Mouse (Mus musculus) ES-E14 (cell line): Measurements from ENCODE around the gene Cuedc1. TPM values are rescaled to one million over a fixed set of nuclear protein-coding genes. Genes with fewer than 3 reads are reported as not detected.

Experiments used
- DNase-seq: peaks from one replicate; pipeline ENCODE4 v3.0.0-alpha.2; 2013; ENCODE audit warnings: low read depth, low spot score
- H3K27ac ChIP-seq: 2 replicates; pipeline ENCODE4 v1.5.1; 2012; ENCODE audit warnings: low read depth, mild to moderate bottlenecking, low read length, moderate library complexity, mixed read lengths; ENCODE audit not compliant: poor library complexity, insufficient read depth, severe bottlenecking
- H3K36me3 ChIP-seq: 2 replicates; pipeline ENCODE4 v1.6.1; 2012; ENCODE audit warnings: mild to moderate bottlenecking, low read length, moderate library complexity, mixed read lengths; ENCODE audit not compliant: control insufficient read depth, poor library complexity, insufficient read depth, severe bottlenecking
- H3K4me1 ChIP-seq, 2 experiments: fragments of 150-350 bp in 1 of 2; sonication (generic) in 1 of 2; 2 replicates each; pipeline ENCODE4 v1.6.1; 2012; ENCODE audit warnings: low read length in 2 of 2, mild to moderate bottlenecking in 1 of 2, mixed read lengths in 1 of 2; ENCODE audit not compliant: control insufficient read depth in 2 of 2, insufficient read depth in 2 of 2, poor library complexity in 1 of 2
- H3K4me3 ChIP-seq, 2 experiments: fragments of 150-350 bp in 1 of 2; sonication (generic) in 1 of 2; 2 replicates each; pipeline ENCODE4 v1.5.1; 2012; ENCODE audit warnings: low read length in 2 of 2, low read depth in 1 of 2, mild to moderate bottlenecking in 1 of 2, mixed read lengths in 1 of 2; ENCODE audit not compliant: insufficient read depth in 1 of 2, poor library complexity in 1 of 2, severe bottlenecking in 1 of 2
- H3K9ac ChIP-seq: 2 replicates; pipeline ENCODE4 v1.6.1; 2012; ENCODE audit warnings: low read depth, mild to moderate bottlenecking, low read length, mixed read lengths; ENCODE audit not compliant: poor library complexity, insufficient read depth, severe bottlenecking
- H3K9me3 ChIP-seq: fragments of 150-350 bp; sonication (generic); 2 replicates; pipeline ENCODE4 v1.6.1; 2012; ENCODE audit warnings: low read depth, mild to moderate bottlenecking, low read length; ENCODE audit not compliant: control insufficient read depth, insufficient read depth
- CHD2 ChIP-seq: IDR thresholded peaks from 2 replicates; pipeline ENCODE4 v1.6.1; 2014; ENCODE audit warnings: mild to moderate bottlenecking, low read depth, low read length, inconsistent platforms
- HCFC1 ChIP-seq: IDR thresholded peaks from 2 replicates; pipeline ENCODE4 v1.6.1; 2012; ENCODE audit warnings: low read length, inconsistent platforms, borderline replicate concordance; ENCODE audit not compliant: insufficient read depth
- MAFK ChIP-seq: IDR thresholded peaks from 2 replicates; pipeline ENCODE4 v1.6.1; 2014; ENCODE audit warnings: mild to moderate bottlenecking, low read depth, low read length, inconsistent platforms; ENCODE audit not compliant: insufficient read depth
- ZC3H11A ChIP-seq: IDR thresholded peaks from 2 replicates; pipeline ENCODE4 v1.6.1; 2012; ENCODE audit warnings: low read depth, mild to moderate bottlenecking, inconsistent platforms, low read length, borderline replicate concordance
- ZNF384 ChIP-seq: IDR thresholded peaks from 2 replicates; pipeline ENCODE4 v1.6.1; 2012; ENCODE audit warnings: low read depth, low read length, inconsistent platforms
- in situ Hi-C, 2 experiments: fragments of 600-800 bp; cut with MboI; formaldehyde crosslinking; loops; one replicate each; pipeline ENCODE4 v1.15.1; 2025; ENCODE audit warnings: low sequenced_read_pairs in 2 of 2, inconsistent platforms in 1 of 2; ENCODE audit not compliant: unreplicated experiment in 2 of 2
- total RNA-seq: library from RNA; depleted of rRNA; stranded (reverse); fragments of 300-350 nt; gene quantifications from 2 replicates; pipeline ENCODE4 v1.2.3, GENCODE M21; 2012

The Cuedc1 gene
- total RNA-seq, 1 experiment: 8.7 TPM

GRCm38 (mm10) chr11:88188216-88188615 is 90.4 kb downstream of the Cuedc1 start:
- no peak overlapping the region for H3K4me3 ChIP-seq
- H3K36me3 ChIP-seq: peaks cover 4% of the 10 kb centered on the region; the same call in 1 of the 2 replicates
- TF ChIP-seq ZNF384 (0 out of 2 replicates have a peak, but pooled peaks have one; percentile 8), CHD2 (no peak), MAFK (no peak), HCFC1 (no peak), ZC3H11A (no peak)
- H3K9me3 ChIP-seq: no peaks in the 10 kb centered on the region
- H3K27ac ChIP-seq: no peak overlapping the region
- no peak for DNase-seq
- H3K9ac ChIP-seq: no peak overlapping the region
- in situ Hi-C loops: loop anchor here in 1 of 2 experiments (5.0 kb wide), 1 partner anchor 131 kb away; no protein-coding TSS in a partner anchor
- H3K4me1 ChIP-seq: peaks cover 2 to 14% of the 10 kb centered on the region in 2 experiments; a peak in 2 of 4 replicates

DNA sequence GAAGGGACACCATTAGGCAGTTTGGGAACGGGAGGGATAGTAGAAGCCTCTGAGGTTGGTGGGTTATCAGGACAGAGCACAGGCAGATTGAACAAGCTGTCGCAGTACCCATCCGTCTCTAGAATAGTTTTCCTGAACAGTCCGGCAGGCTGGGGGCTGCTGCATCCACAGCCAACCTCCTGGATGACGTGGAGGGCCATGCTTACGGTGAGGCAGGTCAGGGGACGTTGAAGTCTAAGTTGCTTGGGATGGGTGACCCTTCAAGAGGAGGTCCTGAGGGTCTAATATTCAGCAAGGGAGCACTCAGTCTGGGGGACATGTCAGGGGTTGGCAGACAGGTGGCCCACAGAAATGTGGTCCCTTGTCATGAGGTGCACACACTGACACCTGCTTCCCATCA is 90.8 kb downstream of the Cuedc1 start:
- H3K27ac ChIP-seq: no peak overlapping the region
- no peak overlapping the region for H3K4me3 ChIP-seq
- no peak for DNase-seq
- TF ChIP-seq CHD2 (no peak), MAFK (no peak), ZNF384 (no peak), ZC3H11A (no peak), HCFC1 (no peak)
- no peaks in the 10 kb centered on the region for H3K9me3 ChIP-seq
- H3K36me3 ChIP-seq: 0 out of 2 replicates have a peak, but pooled peaks cover 3% of the 10 kb centered on the region
- no peak overlapping the region for H3K9ac ChIP-seq
- in situ Hi-C loops: loop anchor here in 1 of 2 experiments (5.0 kb wide), 1 partner anchor 131 kb away; no protein-coding TSS in a partner anchor
- peaks cover 2 to 17% of the 10 kb centered on the region in 2 experiments; a peak in 2 of 4 replicates for H3K4me1 ChIP-seq

DNA sequence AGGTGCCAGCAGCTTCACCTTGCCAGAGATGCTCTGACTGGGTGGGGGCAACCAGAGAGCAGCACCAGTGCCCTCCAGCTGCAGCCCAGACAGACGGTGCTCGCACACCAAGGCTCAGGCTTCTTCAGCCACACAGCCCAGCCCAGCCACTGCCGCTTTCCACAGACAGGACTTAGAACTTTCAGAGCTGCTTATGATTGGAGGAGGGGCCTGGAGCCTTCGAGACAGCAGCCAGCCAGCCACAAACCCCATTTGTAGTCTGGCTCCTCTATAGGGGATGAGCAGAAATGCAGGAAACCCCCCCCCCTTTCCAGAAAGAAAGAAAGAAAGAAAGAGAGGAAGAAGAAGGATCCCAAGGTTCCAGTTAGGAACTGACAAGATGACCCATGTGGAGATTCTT is 94.7 kb downstream of the Cuedc1 start:
- no peak overlapping the region for H3K9ac ChIP-seq
- H3K27ac ChIP-seq: no peak overlapping the region; the same call in 1 of the 2 replicates
- in situ Hi-C loops: no loop called here
- no peak for DNase-seq
- no peaks in the 10 kb centered on the region for H3K9me3 ChIP-seq
- H3K36me3 ChIP-seq: no peaks in the 10 kb centered on the region
- H3K4me3 ChIP-seq: no peak overlapping the region
- H3K4me1 ChIP-seq: peaks cover 0 to 10% of the 10 kb centered on the region in 2 experiments; a peak in 2 of 4 replicates
- TF ChIP-seq ZNF384: no peak
- no peak for TF ChIP-seq HCFC1
- no peak for TF ChIP-seq MAFK

DNA sequence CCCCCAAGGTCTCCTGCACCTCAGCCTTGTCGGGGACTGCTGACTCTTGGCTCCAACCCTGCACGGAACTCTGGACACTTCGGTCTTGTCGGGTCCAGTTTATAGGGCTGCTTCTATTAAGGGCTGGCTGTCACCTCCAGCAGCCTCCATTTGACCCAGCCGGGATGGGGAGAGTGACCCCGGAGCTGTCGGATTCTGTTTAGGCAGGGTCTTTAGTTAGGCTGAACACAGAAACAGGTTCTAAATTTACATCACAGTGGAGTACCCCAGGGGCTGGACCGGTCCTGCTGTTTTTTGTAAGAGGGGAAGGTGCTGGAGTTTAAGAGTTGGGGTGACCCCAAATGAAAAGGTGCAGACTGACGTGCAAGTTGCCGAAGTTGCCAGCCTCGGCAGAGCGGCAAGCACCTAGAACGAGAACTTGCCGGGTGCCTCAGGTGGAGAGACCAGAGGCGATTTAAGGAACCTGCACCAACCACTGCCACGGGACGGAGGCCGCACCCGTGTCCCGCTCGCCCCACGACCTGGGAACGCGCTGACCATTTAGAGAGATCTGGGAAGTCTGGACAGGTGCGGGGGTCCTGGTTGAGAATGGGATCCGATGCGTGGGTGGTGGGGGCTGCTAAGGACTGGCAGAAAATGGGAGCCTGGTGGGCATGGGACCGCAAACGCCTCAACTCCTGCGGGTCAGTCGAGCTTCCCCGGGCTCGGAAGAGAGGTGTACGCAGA is 95.4 kb downstream of the Cuedc1 start:
- Histone ChIP-seq H3K9me3 (no peaks in the 10 kb centered on the region), H3K36me3 (no peaks in the 10 kb centered on the region), H3K4me1 (peaks cover 0 to 10% of the 10 kb centered on the region in 2 experiments; a peak in 1 of 4 replicates), H3K9ac (peak overlapping the region; percentile 66), H3K27ac (peak overlapping the region; percentile 76), H3K4me3 (peak overlapping the region; percentile 48 to 56)
- TF ChIP-seq ZC3H11A: no peak
- TF ChIP-seq HCFC1: no peak
- no peak for TF ChIP-seq CHD2
- TF ChIP-seq ZNF384: no peak
- TF ChIP-seq MAFK: no peak
- DNase-seq: no peak
- in situ Hi-C loops: no loop called here
